Mouse (Mus musculus) heart, embryonic 14.5 days (tissue): Measurements from ENCODE around the gene Igf1r. TPM values are rescaled to one million over a fixed set of nuclear protein-coding genes. Genes with fewer than 3 reads are reported as not detected.
A peak's percentile ranks its signal among the peaks of the same experiment; 100 is the strongest.

Source experiments
- ATAC-seq: fragments of 200-750 bp; cut with Nextera tagmentation; 2 replicates; pipeline ENCODE4 v1.8.0; 2017; ENCODE audit warnings: low read depth, moderate TSS enrichment; ENCODE audit not compliant: insufficient number of reproducible peaks, insufficient read depth, low FRiP score
- H3K27ac ChIP-seq, 2 experiments: fragments of 200-500 bp in 1 of 2; fragments of 300-500 bp in 1 of 2; sonication (generic) in 1 of 2; replicated peaks in 1 of 2; 2 replicates each; pipeline ENCODE4 v1.5.1; 2012 to 2014; ENCODE audit warnings: low read depth in 2 of 2, low read length in 2 of 2, control low read depth in 1 of 2, mild to moderate bottlenecking in 1 of 2, mixed read lengths in 1 of 2; ENCODE audit not compliant: control insufficient read depth in 1 of 2, insufficient read depth in 1 of 2
- H3K27me3 ChIP-seq: fragments of 300-500 bp; sonication (generic); 2 replicates; pipeline ENCODE4 v1.6.1; 2014; ENCODE audit warnings: mild to moderate bottlenecking, low read length, control low read depth; ENCODE audit not compliant: control insufficient read depth, insufficient read depth
- H3K36me3 ChIP-seq: fragments of 300-500 bp; sonication (generic); 2 replicates; pipeline ENCODE4 v1.6.1; 2014; ENCODE audit warnings: mild to moderate bottlenecking, control low read depth, low read length, mixed read lengths; ENCODE audit not compliant: control insufficient read depth, insufficient read depth
- H3K4me1 ChIP-seq, 2 experiments: fragments of 200-500 bp in 1 of 2; fragments of 300-500 bp in 1 of 2; sonication (generic) in 1 of 2; 2 replicates each; pipeline ENCODE4 v1.6.1; 2012 to 2014; ENCODE audit warnings: low read length in 2 of 2, control low read depth in 1 of 2, mixed read lengths in 1 of 2; ENCODE audit not compliant: control insufficient read depth in 2 of 2, insufficient read depth in 2 of 2
- H3K4me2 ChIP-seq: fragments of 300-500 bp; sonication (generic); 2 replicates; pipeline ENCODE4 v1.6.1; 2014; ENCODE audit warnings: mild to moderate bottlenecking, low read length
- H3K4me3 ChIP-seq, 2 experiments: fragments of 200-500 bp in 1 of 2; fragments of 300-500 bp in 1 of 2; sonication (generic) in 1 of 2; 2 replicates each; pipeline ENCODE4 v1.5.1; 2012 to 2014; ENCODE audit warnings: low read length in 2 of 2, mild to moderate bottlenecking in 2 of 2, control low read depth in 1 of 2, low read depth in 1 of 2, moderate library complexity in 1 of 2; ENCODE audit not compliant: control insufficient read depth in 1 of 2, insufficient read depth in 1 of 2
- H3K9ac ChIP-seq: fragments of 300-500 bp; sonication (generic); 2 replicates; pipeline ENCODE4 v1.6.1; 2014; ENCODE audit warnings: mild to moderate bottlenecking, low read length
- H3K9me3 ChIP-seq: fragments of 300-500 bp; sonication (generic); 2 replicates; pipeline ENCODE4 v1.6.1; 2016; ENCODE audit warnings: low read length, control low read depth; ENCODE audit not compliant: control insufficient read depth
- WGBS: fragments of 180-500 bp; shearing (Covaris S2); extraction: QIAGEN DNeasy Blood & Tissue Kit; methylation state at CpG from one replicate; pipeline ENCODE4 v1.1.7; 2014; 5-methylcytosine and 5-hydroxymethylcytosine counted together
- polyA plus RNA-seq: library from polyadenylated mRNA; unstranded; fragments of >200 nt; fragmentation: Nextera tagmentation; extraction: Ambion mirVana; gene quantifications from 2 replicates; pipeline ENCODE4 v1.2.1, GENCODE M21; 2014

The Igf1r gene
- polyA plus RNA-seq, 1 experiment from 2014 or later = 16.6 TPM

GRCm38 (mm10) chr7:67917753-67918152, 34.9 kb upstream of the Igf1r start:
- Histone ChIP-seq H3K27ac (no peak overlapping the region), H3K9me3 (no peaks in the 10 kb centered on the region), H3K4me3 (no peak overlapping the region), H3K36me3 (no peaks in the 10 kb centered on the region), H3K4me1 (peaks cover 27 to 42% of the 10 kb centered on the region in 2 experiments), H3K9ac (no peak overlapping the region), H3K4me2 (no peak overlapping the region), H3K27me3 (no peaks in the 10 kb centered on the region)
- WGBS = 89% methylated on average over 2 of the region's 2 CpGs
- no peak for ATAC-seq

DNA sequence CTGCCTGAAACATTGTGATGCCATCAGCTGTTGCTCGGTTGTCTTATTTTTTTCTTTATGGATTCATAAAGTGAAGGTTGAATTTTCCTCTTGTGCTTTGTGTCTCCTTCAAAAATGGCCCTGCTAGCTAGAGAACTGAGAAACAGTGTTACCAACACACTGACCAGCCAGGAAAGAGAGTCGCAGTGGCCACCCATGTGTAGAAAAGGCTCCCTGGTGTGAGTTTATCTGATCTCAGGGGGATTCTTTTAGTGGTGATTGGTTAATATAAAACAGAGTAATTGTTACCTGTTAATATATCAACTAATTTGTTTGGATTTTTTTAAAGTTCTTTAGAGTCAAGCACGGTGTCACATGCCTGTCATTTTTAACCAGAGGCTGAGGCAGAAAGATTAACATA, 33.2 kb upstream of the Igf1r start:
- Histone ChIP-seq H3K36me3 (no peaks in the 10 kb centered on the region), H3K27ac (peak overlapping the region; percentile 25 to 41), H3K4me2 (no peak overlapping the region), H3K9ac (no peak overlapping the region), H3K27me3 (no peaks in the 10 kb centered on the region), H3K9me3 (no peaks in the 10 kb centered on the region), H3K4me3 (no peak overlapping the region), H3K4me1 (peaks cover 29 to 42% of the 10 kb centered on the region in 2 experiments)
- WGBS = 54% methylated on average over 3 of the region's 3 CpGs
- no peak for ATAC-seq

DNA sequence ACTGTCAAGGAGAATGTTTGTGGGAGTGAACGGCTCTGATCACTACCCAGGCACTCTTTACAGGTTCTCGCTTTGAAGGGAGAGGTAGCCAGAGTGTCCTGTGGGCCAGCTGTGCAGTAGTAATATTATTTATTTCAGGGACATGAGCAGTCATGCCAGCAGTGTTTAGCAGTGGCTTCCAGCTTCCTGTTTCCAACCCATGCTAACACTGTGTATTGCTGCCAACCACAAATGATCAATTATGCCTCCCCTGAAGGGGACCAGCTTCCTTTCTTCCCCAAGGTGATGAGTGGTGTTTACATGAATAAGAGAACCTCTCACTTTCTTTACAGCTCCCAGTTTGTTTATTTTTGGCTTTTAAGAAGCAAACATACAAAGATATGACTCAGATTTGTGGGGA, 28.4 kb upstream of the Igf1r start:
- no peaks in the 10 kb centered on the region for H3K9me3 ChIP-seq
- ATAC-seq = no peak
- H3K4me3 ChIP-seq = no peak overlapping the region
- H3K36me3 ChIP-seq = no peaks in the 10 kb centered on the region
- WGBS = 44% methylated on average over 2 of the region's 2 CpGs
- H3K9ac ChIP-seq = no peak overlapping the region
- H3K27ac ChIP-seq = no peak overlapping the region
- H3K27me3 ChIP-seq = no peaks in the 10 kb centered on the region
- H3K4me2 ChIP-seq = no peak overlapping the region
- H3K4me1 ChIP-seq = peaks cover 12 to 15% of the 10 kb centered on the region in 2 experiments

GRCm38 (mm10) chr7:67930132-67930531, 22.5 kb upstream of the Igf1r start:
- Histone ChIP-seq H3K9ac (no peak overlapping the region), H3K9me3 (no peaks in the 10 kb centered on the region), H3K4me1 (no peaks in the 10 kb centered on the region), H3K36me3 (no peaks in the 10 kb centered on the region), H3K4me2 (no peak overlapping the region), H3K27me3 (no peaks in the 10 kb centered on the region), H3K27ac (no peak overlapping the region), H3K4me3 (no peak overlapping the region)
- WGBS = 75% methylated on average over 3 of the region's 3 CpGs
- ATAC-seq = no peak

DNA sequence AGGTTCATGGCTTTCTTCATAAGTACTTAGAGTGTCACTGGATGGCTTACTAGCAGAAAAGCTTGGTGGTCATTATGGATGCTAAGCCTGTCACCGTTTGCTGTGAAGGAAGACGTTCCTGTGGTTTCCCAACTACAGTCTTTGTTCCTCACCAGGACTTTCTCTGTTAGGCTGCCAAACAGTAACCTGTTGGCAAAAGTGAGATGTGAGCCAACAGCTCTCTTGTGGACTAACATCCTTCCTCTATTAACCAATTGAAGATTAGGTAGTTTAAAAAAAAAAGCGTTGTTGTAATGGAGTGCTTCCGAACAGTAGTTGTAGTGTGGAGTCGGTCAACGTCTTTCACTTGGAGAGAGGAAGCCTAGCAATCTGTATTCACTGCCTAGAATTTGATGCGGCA, 15.8 kb upstream of the Igf1r start:
- H3K4me1 ChIP-seq = no peaks in the 10 kb centered on the region
- no peak overlapping the region for H3K4me3 ChIP-seq
- no peaks in the 10 kb centered on the region for H3K27me3 ChIP-seq
- H3K4me2 ChIP-seq = no peak overlapping the region
- H3K27ac ChIP-seq = no peak overlapping the region
- 77% methylated on average over 7 of the region's 7 CpGs for WGBS
- H3K9ac ChIP-seq = no peak overlapping the region
- no peak for ATAC-seq
- H3K9me3 ChIP-seq = no peaks in the 10 kb centered on the region
- H3K36me3 ChIP-seq = no peaks in the 10 kb centered on the region

GRCm38 (mm10) chr7:67943805-67944204, 8.8 kb upstream of the Igf1r start:
- H3K4me2 ChIP-seq = no peak overlapping the region
- H3K36me3 ChIP-seq = no peaks in the 10 kb centered on the region
- H3K4me1 ChIP-seq = peaks cover 0 to 4% of the 10 kb centered on the region in 2 experiments; a peak in 1 of 4 replicates
- no peak overlapping the region for H3K4me3 ChIP-seq
- H3K9ac ChIP-seq = no peak overlapping the region
- H3K27ac ChIP-seq = no peak overlapping the region
- H3K27me3 ChIP-seq = no peaks in the 10 kb centered on the region
- no peak for ATAC-seq
- 57% methylated on average over 9 of the region's 9 CpGs for WGBS
- H3K9me3 ChIP-seq = no peaks in the 10 kb centered on the region

- peaks cover 0 to 4% of the 10 kb centered on the region in 2 experiments; a peak in 1 of 4 replicates for H3K4me1 ChIP-seq
- H3K9ac ChIP-seq = no peak overlapping the region
- no peak for ATAC-seq
- no peaks in the 10 kb centered on the region for H3K27me3 ChIP-seq
- H3K27ac ChIP-seq = no peak overlapping the region
- H3K36me3 ChIP-seq = no peaks in the 10 kb centered on the region
- no peak overlapping the region for H3K4me2 ChIP-seq
- 29% methylated on average over 1 of the region's 1 CpGs for WGBS
- no peaks in the 10 kb centered on the region for H3K9me3 ChIP-seq
- H3K4me3 ChIP-seq = no peak overlapping the region
Measured at GRCm38 (mm10) chr7:67946901-67947300, 5.7 kb upstream of the Igf1r start.

- Histone ChIP-seq H3K9ac (peak overlapping the region; percentile 98), H3K4me3 (peak overlapping the region; percentile 73 to 89), H3K27ac (peak overlapping the region; percentile 98 to 100), H3K9me3 (no peaks in the 10 kb centered on the region), H3K4me2 (peak overlapping the region; percentile 90), H3K27me3 (no peaks in the 10 kb centered on the region), H3K36me3 (no peaks in the 10 kb centered on the region), H3K4me1 (peaks cover 5 to 12% of the 10 kb centered on the region in 2 experiments)
- WGBS = 0% methylated on average over 24 of the region's 24 CpGs
- no peak for ATAC-seq
Measured at GRCm38 (mm10) chr7:67950346-67950814, 2.2 kb upstream of the Igf1r start.
